Mouse (Mus musculus) lung, adult 2 months (tissue): ENCODE measurements around the gene Nadk.

Experiments
- CTCF ChIP-seq: fragments of 200-500 bp; IDR thresholded peaks from 2 replicates; pipeline ENCODE4 v1.5.1; 2011; ENCODE audit warnings: mild to moderate bottlenecking, low read length, control low read depth; ENCODE audit not compliant: insufficient read depth
- POLR2A ChIP-seq: fragments of 200-500 bp; IDR thresholded peaks from 2 replicates; pipeline ENCODE4 v1.6.1; 2011; ENCODE audit warnings: low read depth, mild to moderate bottlenecking, control low read depth, low read length, borderline replicate concordance; ENCODE audit errors: extremely low read depth

GRCm38 (mm10) chr4:155550446-155550845 lies 11.7 kb upstream of the Nadk start:
- TF ChIP-seq POLR2A (no peak), CTCF (no peak)
